Mouse (Mus musculus) MEL (cell line): Measurements from ENCODE around the gene Rnf220. TPM values are rescaled to one million over a fixed set of nuclear protein-coding genes. Genes with fewer than 3 reads are reported as not detected.

Source experiments
- DNase-seq: peaks from one replicate; pipeline ENCODE4 v3.0.0; 2011; ENCODE audit warnings: low read depth, low spot score
- H3K27ac ChIP-seq: 2 replicates; pipeline ENCODE4 v1.5.1; 2012; ENCODE audit warnings: low read depth, mild to moderate bottlenecking, control low read depth, low read length, moderate library complexity; ENCODE audit not compliant: control insufficient read depth
- H3K27me3 ChIP-seq, 2 experiments: fragments of 150-350 bp in 1 of 2; sonication (generic) in 1 of 2; 2 replicates each; pipeline ENCODE4 v1.6.1; 2012; ENCODE audit warnings: low read length in 2 of 2, mild to moderate bottlenecking in 2 of 2, improper control_type of control experiment in 1 of 2, moderate library complexity in 1 of 2; ENCODE audit not compliant: insufficient read depth in 2 of 2, control insufficient read depth in 1 of 2
- H3K36me3 ChIP-seq, 2 experiments: 2 replicates each; pipeline ENCODE4 v1.6.1; 2012 to 2014; ENCODE audit warnings: low read length in 2 of 2, improper control_type of control experiment in 1 of 2, inconsistent platforms in 1 of 2, mild to moderate bottlenecking in 1 of 2; ENCODE audit not compliant: insufficient read depth in 2 of 2, control insufficient read depth in 1 of 2
- H3K4me1 ChIP-seq, 2 experiments: fragments of 150-350 bp in 1 of 2; sonication (generic) in 1 of 2; 2 replicates each; pipeline ENCODE4 v1.6.1; 2012; ENCODE audit warnings: low read length in 2 of 2, improper control_type of control experiment in 1 of 2, mild to moderate bottlenecking in 1 of 2; ENCODE audit not compliant: insufficient read depth in 2 of 2, control insufficient read depth in 1 of 2
- H3K4me3 ChIP-seq, 2 experiments: fragments of 150-350 bp in 1 of 2; sonication (generic) in 1 of 2; 2 replicates each; pipeline ENCODE4 v1.5.1; 2012; ENCODE audit warnings: low read depth in 2 of 2, low read length in 2 of 2, mild to moderate bottlenecking in 2 of 2, moderate library complexity in 2 of 2, control low read depth in 1 of 2, improper control_type of control experiment in 1 of 2; ENCODE audit not compliant: control insufficient read depth in 1 of 2, insufficient read depth in 1 of 2
- H3K79me2 ChIP-seq: 2 replicates; pipeline ENCODE4 v1.6.1; 2012; ENCODE audit warnings: mild to moderate bottlenecking, low read length, moderate library complexity; ENCODE audit not compliant: control insufficient read depth, poor library complexity, insufficient read depth
- H3K9ac ChIP-seq: 2 replicates; pipeline ENCODE4 v1.6.1; 2012; ENCODE audit warnings: low read depth, mild to moderate bottlenecking, control low read depth, low read length, moderate library complexity; ENCODE audit not compliant: control insufficient read depth, poor library complexity, severe bottlenecking
- H3K9me3 ChIP-seq: fragments of 150-350 bp; sonication (generic); replicated peaks from 2 replicates; pipeline ENCODE4 v1.6.1; 2012; ENCODE audit warnings: mild to moderate bottlenecking, low read length, improper control_type of control experiment, moderate library complexity; ENCODE audit not compliant: insufficient read depth
- CHD1 ChIP-seq: IDR thresholded peaks from 2 replicates; pipeline ENCODE4 v1.6.1; 2012; ENCODE audit warnings: low read depth, mild to moderate bottlenecking, inconsistent platforms, low read length, improper control_type of control experiment
- CTCF ChIP-seq, 3 experiments: IDR thresholded peaks in 2 of 3; conservative IDR thresholded peaks in 1 of 3; 2 replicates each; pipeline ENCODE4 v1.5.1; 2011 to 2012; ENCODE audit warnings: low read length in 3 of 3, low read depth in 2 of 3, mild to moderate bottlenecking in 2 of 3, improper control_type of control experiment in 1 of 3, inconsistent platforms in 1 of 3, mixed read lengths in 1 of 3, moderate library complexity in 1 of 3; ENCODE audit not compliant: control insufficient read depth in 1 of 3, insufficient read depth in 1 of 3, poor library complexity in 1 of 3, severe bottlenecking in 1 of 3
- EP300 ChIP-seq, 2 experiments: IDR thresholded peaks; 2 replicates each; pipeline ENCODE4 v1.6.1; 2011; ENCODE audit warnings: improper control_type of control experiment in 2 of 2, low read length in 2 of 2, low read depth in 1 of 2, mild to moderate bottlenecking in 1 of 2
- HCFC1 ChIP-seq: IDR thresholded peaks from 2 replicates; pipeline ENCODE4 v1.6.1; 2012; ENCODE audit warnings: low read depth, mild to moderate bottlenecking, inconsistent platforms, low read length, improper control_type of control experiment, moderate library complexity
- KAT2A ChIP-seq: conservative IDR thresholded peaks from 2 replicates; pipeline ENCODE4 v1.6.1; 2012; ENCODE audit warnings: low read depth, low read length, improper control_type of control experiment, inconsistent platforms
- MAZ ChIP-seq: IDR thresholded peaks from 2 replicates; pipeline ENCODE4 v1.6.1; 2012; ENCODE audit warnings: low read depth, mild to moderate bottlenecking, inconsistent platforms, low read length, improper control_type of control experiment
- MEF2A ChIP-seq: IDR thresholded peaks from 2 replicates; pipeline ENCODE4 v1.6.1; 2014; ENCODE audit warnings: low read depth, mild to moderate bottlenecking, inconsistent platforms, low read length, improper control_type of control experiment; ENCODE audit not compliant: poor library complexity, insufficient replicate concordance, severe bottlenecking; ENCODE audit errors: extremely low read depth
- MYB ChIP-seq: IDR thresholded peaks from 2 replicates; pipeline ENCODE4 v1.6.1; 2011; ENCODE audit warnings: mild to moderate bottlenecking, low read depth, low read length, improper control_type of control experiment
- MYC ChIP-seq: IDR thresholded peaks from 2 replicates; pipeline ENCODE4 v1.6.1; 2011; ENCODE audit warnings: low read depth, mild to moderate bottlenecking, low read length, improper control_type of control experiment, moderate library complexity
- POLR2A ChIP-seq, 2 experiments: IDR thresholded peaks; 2 replicates each; pipeline ENCODE4 v1.6.1; 2011 to 2012; ENCODE audit warnings: low read length in 2 of 2, mild to moderate bottlenecking in 2 of 2, control low read depth in 1 of 2, improper control_type of control experiment in 1 of 2, low read depth in 1 of 2, moderate library complexity in 1 of 2; ENCODE audit not compliant: control insufficient read depth in 1 of 2, insufficient read depth in 1 of 2, poor library complexity in 1 of 2
- POLR2AphosphoS2 ChIP-seq: IDR thresholded peaks from 2 replicates; pipeline ENCODE4 v1.6.1; 2011; ENCODE audit warnings: low read length, improper control_type of control experiment
- RAD21 ChIP-seq: IDR thresholded peaks from 2 replicates; pipeline ENCODE4 v1.6.1; 2011; ENCODE audit warnings: mild to moderate bottlenecking, low read depth, low read length, improper control_type of control experiment
- TCF12 ChIP-seq: IDR thresholded peaks from 2 replicates; pipeline ENCODE4 v1.6.1; 2014; ENCODE audit warnings: low read depth, mild to moderate bottlenecking, inconsistent platforms, low read length, improper control_type of control experiment, moderate library complexity
- USF1 ChIP-seq: IDR thresholded peaks from 2 replicates; pipeline ENCODE4 v1.6.1; 2014; ENCODE audit warnings: low read depth, mild to moderate bottlenecking, inconsistent platforms, low read length, improper control_type of control experiment, moderate library complexity
- polyA plus RNA-seq, 2 experiments: library from polyadenylated mRNA; stranded (reverse) in 1 of 2; unstranded in 1 of 2; fragments of >175 nt in 1 of 2; fragments of >200 nt in 1 of 2; gene quantifications; 2 replicates each; pipeline versions ENCODE4 v1.2.1 to v1.2.4; 2012; ENCODE audit warnings: low replicate concordance in 2 of 2, low read depth in 1 of 2; ENCODE audit not compliant: insufficient read length in 2 of 2, insufficient read depth in 1 of 2, missing spikeins in 1 of 2
- total RNA-seq: library from RNA; depleted of rRNA; stranded (reverse); fragments of 300-350 nt; gene quantifications from 2 replicates; pipeline ENCODE4 v1.2.3, GENCODE M21; 2012

Rnf220 gene
- total and polyA plus RNA-seq, 3 experiments = 121 to 201 TPM; not detected in 1

- Histone ChIP-seq H3K79me2 (no peaks in the 10 kb centered on the region), H3K4me1 (peaks cover 0 to 11% of the 10 kb centered on the region in 2 experiments; a peak in 2 of 4 replicates), H3K9ac (no peak overlapping the region), H3K9me3 (no peaks in the 10 kb centered on the region), H3K36me3 (peaks cover 0 to 3% of the 10 kb centered on the region in 2 experiments; a peak in 1 of 4 replicates), H3K4me3 (no peak overlapping the region), H3K27me3 (no peaks in the 10 kb centered on the region), H3K27ac (no peak overlapping the region)
- TF ChIP-seq RAD21 = no peak
- no peak for TF ChIP-seq HCFC1
- TF ChIP-seq TCF12 = no peak
- TF ChIP-seq CHD1 = no peak
- no peak for TF ChIP-seq MYC
- TF ChIP-seq POLR2A (IDR thresholded peaks at IDR 0.05; ENCODE audit: control insufficient read depth in 1 of 2, insufficient read depth in 1 of 2, low read depth in 1 of 2, low read length in 2 of 2, poor library complexity in 1 of 2) = no peak
- no peak for TF ChIP-seq CTCF (IDR thresholded peaks at IDR 0.05 in 2 of 3, conservative IDR thresholded peaks at IDR 0.05 in 1 of 3; ENCODE audit: control insufficient read depth in 1 of 3, insufficient read depth in 1 of 3, low read depth in 2 of 3, low read length in 3 of 3, poor library complexity in 1 of 3, severe bottlenecking in 1 of 3)
- TF ChIP-seq MYB = no peak
- no peak for TF ChIP-seq MAZ
- no peak for TF ChIP-seq KAT2A
- no peak for TF ChIP-seq POLR2AphosphoS2
- TF ChIP-seq EP300 (IDR thresholded peaks at IDR 0.05; ENCODE audit: low read depth in 1 of 2, low read length in 2 of 2) = no peak
- TF ChIP-seq MEF2A = no peak
- DNase-seq = no peak
These were observed 233.9 kb downstream of the Rnf220 start for GRCm38 (mm10) chr4:117262987-117263386.

GRCm38 (mm10) chr4:117262101-117262913 lies 234.5 kb downstream of the Rnf220 start:
- Histone ChIP-seq H3K4me1 (peaks cover 0 to 11% of the 10 kb centered on the region in 2 experiments; a peak in 2 of 4 replicates), H3K79me2 (no peaks in the 10 kb centered on the region), H3K9ac (no peak overlapping the region), H3K27me3 (no peaks in the 10 kb centered on the region), H3K27ac (no peak overlapping the region), H3K4me3 (no peak overlapping the region), H3K9me3 (no peaks in the 10 kb centered on the region), H3K36me3 (peaks cover 0 to 3% of the 10 kb centered on the region in 2 experiments; a peak in 1 of 4 replicates)
- DNase-seq = no peak
- TF ChIP-seq USF1 (no peak), RAD21 (no peak)
